In genomic region chr16:97443670-97444263, GRCm38 (mm10) we compare ENCODE assay signal across 8 mouse cellular contexts. TPM values are rescaled to one million over a fixed set of nuclear protein-coding genes. Genes with fewer than 3 reads are reported as not detected.
DNase-seq lines count a peak whose midpoint lies in the region; ATAC-seq and TF ChIP-seq lines count a peak whose summit lies in the region.

No protein-coding gene starts in this region.

- no peak for ATAC-seq in hindbrain, embryonic 12.5 days (ENCODE audit: low FRiP score)
- ATAC-seq in kidney, embryonic 16.5 days (ENCODE audit: low FRiP score, low TSS enrichment), result peak; percentile 82; the same call in 1 of the 2 replicates
- ATAC-seq in megakaryocyte progenitor cell, adult 5-6 weeks (replicated peaks; ENCODE audit: poor library complexity), result peak; percentile 95
- peak; percentile 76 for ATAC-seq in stomach, postnatal 0 days (ENCODE audit: low FRiP score, low TSS enrichment)

- no peaks in the 10 kb centered on the region for H3K27me3 ChIP-seq in hindbrain, embryonic 10.5 days (ENCODE audit: insufficient read depth, poor library complexity, severe bottlenecking)
- H3K27me3 ChIP-seq in hindbrain, embryonic 12.5 days, result no peaks in the 10 kb centered on the region
- H3K27me3 ChIP-seq in kidney, embryonic 16.5 days (ENCODE audit: insufficient read depth, low read length), result no peaks in the 10 kb centered on the region
- H3K27me3 ChIP-seq in stomach, postnatal 0 days (ENCODE audit: control insufficient read depth, insufficient read depth, low read length), result no peaks in the 10 kb centered on the region

- no peak overlapping the region for H3K27ac ChIP-seq in hindbrain, embryonic 10.5 days
- no peak overlapping the region for H3K27ac ChIP-seq in hindbrain, embryonic 12.5 days
- H3K27ac ChIP-seq in kidney, embryonic 16.5 days (ENCODE audit: low read length), result no peak overlapping the region
- no peak overlapping the region for H3K27ac ChIP-seq in stomach, postnatal 0 days (replicated peaks)

- TF ChIP-seq CTCF in stomach, postnatal 0 days (IDR thresholded peaks at IDR 0.05; ENCODE audit: low read depth), result peak; percentile 94

- H3K4me2 ChIP-seq in hindbrain, embryonic 12.5 days (replicated peaks), result no peak overlapping the region
- H3K4me2 ChIP-seq in kidney, embryonic 16.5 days (replicated peaks; ENCODE audit: low read depth, low read length), result no peak overlapping the region
- no peak overlapping the region for H3K4me2 ChIP-seq in stomach, postnatal 0 days (replicated peaks; ENCODE audit: low read depth)

- no peaks in the 10 kb centered on the region for H3K9me3 ChIP-seq in hindbrain, embryonic 10.5 days
- H3K9me3 ChIP-seq in hindbrain, embryonic 12.5 days (replicated peaks), result no peaks in the 10 kb centered on the region
- no peaks in the 10 kb centered on the region for H3K9me3 ChIP-seq in kidney, embryonic 16.5 days (ENCODE audit: low read length)
- H3K9me3 ChIP-seq in stomach, postnatal 0 days (ENCODE audit: control insufficient read depth, low read length), result no peaks in the 10 kb centered on the region

- 53% methylated on average over 14 of the region's 14 CpGs for WGBS in hindbrain, embryonic 10.5 days
- WGBS in hindbrain, embryonic 12.5 days, result 56% methylated on average over 14 of the region's 14 CpGs
- WGBS in kidney, embryonic 16.5 days, result 46% methylated on average over 14 of the region's 14 CpGs
- 48% methylated on average over 14 of the region's 14 CpGs for WGBS in stomach, postnatal 0 days

- no peaks in the 10 kb centered on the region for H3K4me1 ChIP-seq in hindbrain, embryonic 10.5 days (replicated peaks)
- no peaks in the 10 kb centered on the region for H3K4me1 ChIP-seq in hindbrain, embryonic 12.5 days
- H3K4me1 ChIP-seq in kidney, embryonic 16.5 days (ENCODE audit: insufficient read depth, low read length), result no peaks in the 10 kb centered on the region
- no peaks in the 10 kb centered on the region for H3K4me1 ChIP-seq in stomach, postnatal 0 days (replicated peaks; ENCODE audit: control insufficient read depth, insufficient read depth)

- H3K9ac ChIP-seq in hindbrain, embryonic 12.5 days, result no peak overlapping the region
- no peak overlapping the region for H3K9ac ChIP-seq in kidney, embryonic 16.5 days (replicated peaks; ENCODE audit: low read length)
- H3K9ac ChIP-seq in stomach, postnatal 0 days (ENCODE audit: low read length), result no peak overlapping the region

- no peak for TF ChIP-seq EP300 in stomach, postnatal 0 days (optimal IDR thresholded peaks at IDR 0.05)

- H3K36me3 ChIP-seq in hindbrain, embryonic 10.5 days, result no peaks in the 10 kb centered on the region
- H3K36me3 ChIP-seq in hindbrain, embryonic 12.5 days, result no peaks in the 10 kb centered on the region
- no peaks in the 10 kb centered on the region for H3K36me3 ChIP-seq in kidney, embryonic 16.5 days (ENCODE audit: insufficient read depth, low read length)
- no peaks in the 10 kb centered on the region for H3K36me3 ChIP-seq in stomach, postnatal 0 days (ENCODE audit: control insufficient read depth, insufficient read depth, low read length)

- no peak overlapping the region for H3K4me3 ChIP-seq in hindbrain, embryonic 10.5 days
- H3K4me3 ChIP-seq in hindbrain, embryonic 12.5 days, result no peak overlapping the region
- no peak overlapping the region for H3K4me3 ChIP-seq in kidney, embryonic 16.5 days (ENCODE audit: low read length)
- no peak overlapping the region for H3K4me3 ChIP-seq in stomach, postnatal 0 days (ENCODE audit: low read depth, low read length)

- peak; percentile 44 for DNase-seq in hindbrain, embryonic 10.5 days (ENCODE audit: low spot score)
- peak; percentile 83 for DNase-seq in MN1 (ENCODE audit: low spot score)
- peak; percentile 18 for DNase-seq in cerebellum, adult 8-10 months
- DNase-seq in heart, adult 9 months (ENCODE audit: low spot score in 2 of 2), result peak; percentile 30 to 46
- DNase-seq in stomach, postnatal 0 days (ENCODE audit: low spot score), result peak; percentile 54

RNA-seq across cellular contexts. Expression of gene Mx1, which starts 18.9 kb away (rescaled TPM):
- polyA plus RNA-seq in hindbrain, embryonic 10.5 days (2016; fragmentation: Nextera tagmentation; extraction: Ambion mirVana), result 0.19 TPM in 1 of 2 replicates, not detected in the other
- polyA plus RNA-seq in hindbrain, embryonic 12.5 days (2016; fragmentation: Nextera tagmentation; extraction: Ambion mirVana), result 0.21 TPM in 1 of 2 replicates, not detected in the other
- 0.24 TPM in 1 of 2 replicates, not detected in the other for polyA plus RNA-seq in kidney, embryonic 16.5 days (2015; fragmentation: Nextera tagmentation; extraction: Ambion mirVana)
- total RNA-seq in megakaryocyte progenitor cell, adult 5-6 weeks (2015), result 1.4 and 1.7 TPM in 2 replicates
- 3.2 and 9.5 TPM in 2 replicates for total RNA-seq in megakaryocyte progenitor cell, adult 5-6 weeks (2017)
- polyA plus RNA-seq in stomach, postnatal 0 days (2015; fragmentation: Nextera tagmentation; extraction: Ambion mirVana), result 0.42 and 0.69 TPM in 2 replicates

Comparison
In these comparisons a context has a peak if more than half of its experiments do, and no peak if none do; other contexts are left out.
1. DNase-seq: peak in every context shown above with its lines; median percentile 83 in MN1; 54 in stomach, postnatal 0 days; 44 in hindbrain, embryonic 10.5 days; 38 in heart, adult 9 months; 18 in cerebellum, adult 8-10 months.